Mouse (Mus musculus) heart, adult 8-10 months (tissue): Measurements from ENCODE around the gene Dpm3. TPM values are rescaled to one million over a fixed set of nuclear protein-coding genes. Genes with fewer than 3 reads are reported as not detected.
A peak's percentile ranks its signal among the peaks of the same experiment; 100 is the strongest.

Experiments
- DNase-seq: peaks from one replicate; pipeline ENCODE4 v3.0.0; 2022; ENCODE audit warnings: low spot score
- total RNA-seq, 4 experiments: library from RNA; stranded (reverse); gene quantifications; 2 replicates each; pipeline ENCODE4 v1.2.4; 2022

Gene Dpm3
- total RNA-seq, 4 experiments from 2014 or later = 49.1 to 65.7 (median 53.6) TPM

DNA sequence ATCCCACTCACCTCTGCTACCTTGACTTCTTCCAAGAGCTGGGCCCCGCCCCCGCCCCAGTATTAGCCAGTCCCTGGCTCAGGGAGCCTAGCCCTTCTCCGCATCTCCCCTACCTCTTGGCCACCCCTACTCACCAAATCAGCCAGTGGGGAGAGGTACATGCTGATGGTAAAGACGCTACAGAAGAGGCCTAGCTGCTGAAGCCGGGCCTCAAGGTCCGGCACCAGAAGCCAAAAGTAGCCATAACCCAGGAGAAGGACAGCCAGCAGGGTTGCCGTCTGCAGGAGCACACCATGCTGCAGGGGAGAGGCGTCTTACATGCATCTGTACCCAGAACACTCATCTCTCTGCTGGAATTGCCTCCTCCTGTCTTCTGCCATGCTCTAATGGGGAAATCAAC lies 9.8 kb downstream of the Dpm3 start:
- DNase-seq = no peak

GRCm38 (mm10) chr3:89270051-89270755 lies 11.0 kb downstream of the Dpm3 start, which contains the start of gene Slc50a1:
Gene Slc50a1 (minus strand): TSS chr3:89270570.
- DNase-seq = peak; percentile 88

GRCm38 (mm10) chr3:89270891-89271290 lies 11.7 kb downstream of the Dpm3 start:
- DNase-seq = peak; percentile 66

DNA sequence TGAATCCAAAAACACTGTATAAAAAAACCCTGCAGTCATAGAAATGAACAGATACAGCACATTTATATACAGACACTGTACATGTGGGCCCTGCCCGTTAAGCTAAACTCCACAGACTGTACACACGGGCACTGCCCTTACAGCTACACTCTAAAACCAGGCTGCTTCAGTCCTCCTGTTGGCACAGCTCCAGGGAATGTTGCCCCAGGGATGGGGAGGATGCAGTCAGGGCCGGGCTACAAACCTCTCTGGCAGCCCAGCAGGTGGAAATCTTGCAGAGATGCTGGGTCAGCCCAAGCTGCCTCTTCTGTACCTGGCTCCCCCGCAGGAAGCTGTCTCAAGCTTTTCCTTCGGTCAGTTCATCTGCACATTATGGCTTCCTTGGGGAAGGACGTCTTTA lies 12.6 kb downstream of the Dpm3 start:
- no peak for DNase-seq

GRCm38 (mm10) chr3:89276061-89276460 lies 16.9 kb downstream of the Dpm3 start:
- no peak for DNase-seq

- DNase-seq = peak; percentile 47
Measured at GRCm38 (mm10) chr3:89277281-89278021, 18.3 kb downstream of the Dpm3 start.

DNA sequence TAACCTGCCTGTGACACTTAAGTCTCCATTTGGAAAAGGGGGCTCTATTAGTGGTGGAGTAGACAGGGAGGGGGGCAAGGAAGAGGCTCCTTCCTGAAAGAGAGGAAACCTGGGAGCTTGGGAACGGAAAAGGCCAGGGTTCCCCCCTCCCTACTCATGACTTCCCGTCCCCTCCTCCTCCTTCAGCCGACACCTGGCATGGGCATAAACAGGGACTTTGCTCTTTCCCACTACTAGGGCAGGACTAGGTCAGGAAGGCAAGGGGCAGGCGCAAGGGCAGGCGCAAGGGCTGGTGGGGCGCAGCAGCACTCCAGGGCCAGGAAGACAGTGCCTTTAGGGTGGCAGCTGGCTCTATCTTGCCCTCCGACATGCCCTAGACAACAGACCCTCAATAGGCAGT lies 18.9 kb downstream of the Dpm3 start:
- peak; percentile 83 for DNase-seq

- no peak for DNase-seq
Measured at GRCm38 (mm10) chr3:89278643-89279042, 19.5 kb downstream of the Dpm3 start.

- peak; percentile 90 for DNase-seq
Measured at GRCm38 (mm10) chr3:89279153-89279890, 20.2 kb downstream of the Dpm3 start.

- no peak for DNase-seq
Measured at GRCm38 (mm10) chr3:89280050-89280605, 21.0 kb downstream of the Dpm3 start.

DNA sequence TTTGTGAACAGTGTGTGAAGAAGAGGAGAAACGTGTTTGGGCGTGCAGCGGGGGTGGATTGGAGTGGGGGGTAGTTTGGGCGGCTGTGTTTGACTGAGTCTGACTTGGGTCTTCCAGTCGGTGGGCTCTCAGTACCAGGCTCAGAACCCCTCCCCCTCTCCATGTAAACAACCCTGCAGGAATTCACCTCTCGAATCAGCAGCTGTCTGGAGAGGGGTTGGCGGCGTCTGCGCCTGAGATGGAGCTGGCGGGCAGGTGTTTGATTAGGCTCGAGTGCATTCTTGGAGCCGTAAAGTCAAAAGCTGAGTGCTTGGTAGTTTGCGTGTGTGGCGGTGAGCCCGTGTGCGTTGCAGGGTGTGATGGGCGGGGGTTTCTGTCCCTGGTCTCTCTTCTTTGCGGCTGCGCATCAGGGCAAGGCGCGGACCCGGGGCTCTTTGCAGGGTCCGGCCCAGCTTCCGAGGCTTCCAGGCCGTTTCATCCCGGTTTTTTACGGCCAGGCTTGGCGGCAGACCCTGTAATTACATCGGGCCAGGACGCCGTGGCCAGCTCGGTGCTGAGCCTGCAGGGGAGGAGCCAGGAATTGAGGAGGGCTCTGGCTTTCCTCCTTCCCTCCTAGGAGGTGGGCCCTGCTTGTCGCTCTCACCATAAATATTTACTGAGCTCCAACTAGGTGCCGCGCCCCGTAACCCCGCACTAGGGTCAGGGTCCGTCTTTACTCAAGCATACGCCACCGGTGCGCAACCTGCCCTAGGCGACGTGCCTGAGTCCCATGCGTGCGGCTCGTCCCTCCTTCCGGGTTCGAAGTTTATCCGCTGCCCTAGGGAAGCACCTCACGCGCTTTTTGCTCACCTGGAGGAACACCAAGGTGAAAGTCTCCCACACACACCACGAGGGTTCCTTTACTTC lies 21.7 kb downstream of the Dpm3 start, which contains the start of gene Efna1:
Gene Efna1 (minus strand): TSS at position 537 of the 906 bp plus-strand sequence.
- peak; percentile 65 for DNase-seq

DNA sequence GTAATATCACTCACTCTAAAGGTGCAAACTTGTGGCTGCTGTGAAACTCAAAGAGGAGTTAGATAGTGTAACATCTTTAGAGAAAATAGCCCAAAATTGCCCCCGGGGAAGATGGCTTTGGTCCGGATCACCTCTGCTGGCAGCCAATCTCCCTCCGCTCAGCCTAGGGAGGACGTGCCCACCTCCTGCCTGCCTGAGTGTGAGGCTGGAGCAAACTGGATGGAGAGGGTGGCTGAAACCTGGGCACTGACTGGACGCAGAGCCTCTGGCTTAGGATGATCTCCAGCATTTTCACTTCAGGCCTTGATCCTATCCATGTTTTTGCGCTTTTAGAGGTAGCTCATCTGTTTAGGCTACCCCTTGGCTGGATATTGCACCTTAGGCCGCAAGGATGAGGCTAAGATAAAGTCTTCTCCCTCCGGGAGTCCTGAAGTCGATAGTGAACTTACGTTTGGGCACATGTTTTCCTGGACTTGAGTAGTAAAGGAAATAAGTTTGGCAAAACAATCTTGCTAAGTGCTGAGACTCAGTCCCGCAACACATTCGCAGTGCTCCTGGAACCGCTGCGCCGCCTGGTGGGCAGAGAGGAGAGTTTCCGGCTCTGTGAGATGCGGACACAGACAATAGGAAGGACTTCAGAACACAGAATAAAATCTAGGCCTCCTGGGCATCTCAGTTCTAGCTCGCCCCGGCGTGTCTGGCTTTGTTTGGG lies 22.6 kb downstream of the Dpm3 start:
- DNase-seq = peak; percentile 89

- DNase-seq = no peak
Measured at GRCm38 (mm10) chr3:89282291-89282643, 23.1 kb downstream of the Dpm3 start.

GRCm38 (mm10) chr3:89284261-89284660 lies 25.1 kb downstream of the Dpm3 start:
- DNase-seq = no peak

DNA sequence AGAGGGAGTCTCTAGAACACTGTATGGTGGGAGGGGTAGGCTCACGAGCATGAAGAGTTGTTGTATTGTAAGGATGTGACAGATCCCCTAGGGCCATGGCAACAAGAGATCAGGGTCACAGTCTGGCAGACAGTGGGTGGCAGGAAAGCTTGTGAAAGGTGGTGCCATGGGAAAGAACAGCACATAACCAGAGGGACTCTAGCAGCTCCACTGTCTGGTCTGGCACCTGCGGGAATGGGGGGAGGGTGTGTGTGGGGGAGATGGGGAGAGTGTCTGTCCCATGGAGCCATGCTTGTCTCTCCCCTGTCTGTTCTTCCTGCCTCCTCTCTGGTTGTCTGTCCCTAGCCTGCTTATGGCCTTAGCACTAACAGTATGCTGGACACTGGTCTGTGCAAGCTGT lies 26.4 kb downstream of the Dpm3 start:
- no peak for DNase-seq

DNA sequence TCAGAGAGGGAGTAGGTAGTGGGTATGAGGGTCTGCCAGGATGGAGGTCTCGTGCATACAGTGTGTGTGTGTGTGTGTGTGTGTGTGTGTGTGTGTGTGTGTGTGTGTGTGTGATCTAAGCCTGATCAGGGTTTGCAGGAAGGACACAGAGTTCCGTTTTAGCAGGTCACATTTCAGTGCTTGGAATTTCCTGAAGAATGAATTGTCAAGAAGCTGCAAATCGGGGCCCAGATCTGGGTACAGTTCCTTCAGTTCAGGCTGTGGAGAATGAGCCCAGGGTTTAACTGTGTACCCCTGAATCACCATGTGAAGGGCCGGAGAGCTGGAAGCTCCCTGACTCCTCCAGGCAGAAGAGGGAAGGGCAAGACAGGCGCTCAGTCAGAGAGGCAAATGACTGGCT lies 28.1 kb downstream of the Dpm3 start:
- no peak for DNase-seq

- DNase-seq = no peak
Measured at GRCm38 (mm10) chr3:89288503-89288928, 29.4 kb downstream of the Dpm3 start.

DNA sequence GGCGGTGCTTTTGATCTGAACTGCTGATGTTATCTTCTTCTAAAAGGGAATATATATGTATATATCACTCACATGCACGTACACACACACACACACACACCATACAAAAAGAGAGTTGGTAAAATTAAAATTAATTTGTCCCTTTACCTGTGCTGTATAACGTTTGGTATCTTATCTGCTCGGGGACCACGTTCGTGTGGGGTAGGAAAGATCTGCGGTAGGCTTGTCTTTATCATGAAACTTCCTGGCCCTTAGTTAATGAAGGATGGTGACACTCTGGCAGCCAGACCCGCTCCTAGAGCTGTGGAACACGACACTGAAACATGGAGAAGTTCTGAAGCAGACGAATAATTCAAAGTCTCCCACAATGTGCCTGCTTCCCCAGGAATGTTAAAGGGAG lies 32.7 kb downstream of the Dpm3 start:
- DNase-seq = no peak

DNA sequence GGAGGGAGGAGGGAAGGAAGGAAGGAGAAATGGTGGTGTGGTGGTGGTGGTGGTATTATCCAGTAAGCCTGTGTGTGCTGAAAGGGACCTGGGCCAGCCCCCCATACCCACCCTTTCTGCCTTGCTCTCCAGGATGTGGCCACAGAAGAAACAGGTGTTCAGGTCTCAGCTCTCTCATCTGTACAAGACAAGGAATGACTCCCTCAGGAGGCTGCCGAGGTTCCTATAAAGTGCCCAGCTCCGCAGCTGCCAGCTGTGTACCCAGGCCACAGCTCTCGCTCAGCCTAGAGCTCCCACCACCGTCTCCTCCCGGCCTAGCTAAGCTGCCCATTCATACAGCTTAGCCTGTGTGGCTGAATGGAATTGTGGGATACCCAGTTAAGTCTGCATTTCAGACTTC lies 33.1 kb downstream of the Dpm3 start:
- no peak for DNase-seq

DNA sequence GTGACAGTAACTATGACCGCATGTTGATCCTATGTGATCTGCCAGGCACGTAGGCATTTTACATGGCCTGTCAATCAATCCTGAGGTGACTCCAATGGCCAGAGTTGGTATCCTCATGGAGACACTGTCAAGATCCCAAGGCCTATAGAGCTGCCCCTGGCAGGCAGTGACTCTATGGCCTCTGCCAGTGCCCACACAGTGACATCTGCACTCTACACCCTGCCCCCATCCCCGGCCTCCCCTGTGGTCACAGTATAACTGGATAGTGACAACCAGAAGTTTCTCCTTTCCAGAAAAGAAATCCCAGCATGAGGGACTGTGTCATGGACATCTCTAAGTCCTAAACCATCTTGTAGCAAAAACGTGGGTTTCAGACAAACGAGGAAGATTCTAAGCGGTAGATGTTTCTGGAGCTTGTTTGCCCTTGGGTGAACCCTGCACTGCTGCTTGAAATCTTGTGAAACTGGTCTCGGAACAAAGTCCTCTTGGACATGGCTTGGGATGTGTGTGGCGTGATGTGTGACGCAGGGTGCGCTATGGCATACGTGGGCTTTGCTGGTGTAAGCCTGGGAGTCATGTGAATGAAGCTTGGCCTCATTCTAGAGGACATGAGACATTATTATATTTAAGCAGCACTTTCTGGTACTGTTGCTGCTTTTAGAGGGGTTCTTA lies 34.2 kb downstream of the Dpm3 start:
- no peak for DNase-seq
